14 mouse cellular contexts compared by ENCODE assay signal in genomic region chr16:94082960-94083847, GRCm38 (mm10). TPM values are rescaled to one million over a fixed set of nuclear protein-coding genes. Genes with fewer than 3 reads are reported as not detected.
DNase-seq lines count a peak whose midpoint lies in the region; ATAC-seq lines count a peak whose summit lies in the region.
"Had no signal": no experiment of that assay in that cellular context is flagged by ENCODE, and none has a peak within 500 bp of the region (broad histone marks: within the 10 kb centered on the region; RNA-seq: fewer than 3 reads in every experiment).

No protein-coding gene starts in this region.

- no peak overlapping the region for H3K4me3 ChIP-seq in hindbrain, embryonic 11.5 days (ENCODE audit: low read depth, low read length)
- H3K4me3 ChIP-seq in hindbrain, embryonic 16.5 days (ENCODE audit: low read length): no peak overlapping the region
- 0 out of 2 replicates have a peak overlapping the region, but pooled peaks have one; percentile 9 for H3K4me3 ChIP-seq in midbrain, embryonic 12.5 days
- H3K4me3 ChIP-seq in midbrain, embryonic 15.5 days: no peak overlapping the region
- peak overlapping the region; percentile 33 for H3K4me3 ChIP-seq in embryonic facial prominence, embryonic 10.5 days
- no peak overlapping the region for H3K4me3 ChIP-seq in neural tube, embryonic 11.5 days (ENCODE audit: low read depth, low read length)
- H3K4me3 ChIP-seq: megakaryocyte, embryonic 14.5 days had no signal

- H3K9me3 ChIP-seq in hindbrain, embryonic 11.5 days (ENCODE audit: control insufficient read depth, low read length): no peaks in the 10 kb centered on the region
- H3K9me3 ChIP-seq in hindbrain, embryonic 16.5 days (ENCODE audit: control insufficient read depth, low read length): no peaks in the 10 kb centered on the region
- no peaks in the 10 kb centered on the region for H3K9me3 ChIP-seq in midbrain, embryonic 12.5 days
- H3K9me3 ChIP-seq in midbrain, embryonic 15.5 days: no peaks in the 10 kb centered on the region
- H3K9me3 ChIP-seq in embryonic facial prominence, embryonic 10.5 days: no peaks in the 10 kb centered on the region
- no peaks in the 10 kb centered on the region for H3K9me3 ChIP-seq in neural tube, embryonic 11.5 days (ENCODE audit: control insufficient read depth, low read length)
- H3K9me3 ChIP-seq: heart, embryonic 15.5 days had no signal

- DNase-seq in hindbrain, embryonic 11.5 days (ENCODE audit: low spot score): peak; percentile 63
- DNase-seq in embryonic facial prominence, embryonic 10.5 days (ENCODE audit: low spot score): peak; percentile 66
- peak; percentile 47 for DNase-seq in neural tube, embryonic 11.5 days (ENCODE audit: low spot score)
- DNase-seq in left cerebral cortex, postnatal 4 days: no peak
- DNase-seq in testis, postnatal 10 days (ENCODE audit: low spot score): no peak
- DNase-seq: cerebellum, adult 9-10 months; gastrocnemius, postnatal 36 days; lung, embryonic 14.5 days; right cerebral cortex, adult 18-20 months had no signal

- no peak overlapping the region for H3K27ac ChIP-seq in hindbrain, embryonic 11.5 days (ENCODE audit: low read depth, low read length)
- H3K27ac ChIP-seq in hindbrain, embryonic 16.5 days (ENCODE audit: low read depth, low read length): no peak overlapping the region
- no peak overlapping the region for H3K27ac ChIP-seq in midbrain, embryonic 12.5 days (replicated peaks)
- H3K27ac ChIP-seq in midbrain, embryonic 15.5 days: no peak overlapping the region
- H3K27ac ChIP-seq in embryonic facial prominence, embryonic 10.5 days (replicated peaks): 0 out of 2 replicates have a peak overlapping the region, but pooled peaks have one; percentile 6
- H3K27ac ChIP-seq in neural tube, embryonic 11.5 days (ENCODE audit: low read depth, low read length): no peak overlapping the region
- H3K27ac ChIP-seq: heart, embryonic 15.5 days had no signal

- H3K27me3 ChIP-seq in hindbrain, embryonic 11.5 days (ENCODE audit: control insufficient read depth, insufficient read depth, low read length): peaks cover 94% of the 10 kb centered on the region
- H3K27me3 ChIP-seq in hindbrain, embryonic 16.5 days (replicated peaks; ENCODE audit: control insufficient read depth, insufficient read depth, low read length): peaks cover 66% of the 10 kb centered on the region
- peaks cover 96% of the 10 kb centered on the region for H3K27me3 ChIP-seq in midbrain, embryonic 12.5 days
- peaks cover 83% of the 10 kb centered on the region for H3K27me3 ChIP-seq in midbrain, embryonic 15.5 days (replicated peaks)
- peaks cover 100% of the 10 kb centered on the region for H3K27me3 ChIP-seq in embryonic facial prominence, embryonic 10.5 days (replicated peaks; ENCODE audit: low read depth, poor library complexity, severe bottlenecking)
- H3K27me3 ChIP-seq in neural tube, embryonic 11.5 days (ENCODE audit: control insufficient read depth, insufficient read depth, low read length): peaks cover 95% of the 10 kb centered on the region

- H3K4me1 ChIP-seq in hindbrain, embryonic 11.5 days (replicated peaks; ENCODE audit: control insufficient read depth, insufficient read depth, low read length): peaks cover 3% of the 10 kb centered on the region; the same call in 1 of the 2 replicates
- peaks cover 5% of the 10 kb centered on the region; the same call in 1 of the 2 replicates for H3K4me1 ChIP-seq in hindbrain, embryonic 16.5 days (ENCODE audit: control insufficient read depth, insufficient read depth, low read depth, low read length)
- peaks cover 30% of the 10 kb centered on the region for H3K4me1 ChIP-seq in midbrain, embryonic 12.5 days
- peaks cover 19% of the 10 kb centered on the region for H3K4me1 ChIP-seq in midbrain, embryonic 15.5 days
- peaks cover 52% of the 10 kb centered on the region for H3K4me1 ChIP-seq in embryonic facial prominence, embryonic 10.5 days
- peaks cover 12% of the 10 kb centered on the region for H3K4me1 ChIP-seq in neural tube, embryonic 11.5 days (ENCODE audit: control insufficient read depth, insufficient read depth, low read length)

- H3K4me2 ChIP-seq in hindbrain, embryonic 11.5 days (replicated peaks; ENCODE audit: low read depth, low read length): no peak overlapping the region
- H3K4me2 ChIP-seq in hindbrain, embryonic 16.5 days (ENCODE audit: low read length): no peak overlapping the region
- H3K4me2 ChIP-seq in midbrain, embryonic 12.5 days (replicated peaks): peak overlapping the region; percentile 25; the same call in 1 of the 2 replicates
- H3K4me2 ChIP-seq in midbrain, embryonic 15.5 days: no peak overlapping the region
- H3K4me2 ChIP-seq in neural tube, embryonic 11.5 days (ENCODE audit: low read depth): no peak overlapping the region
- H3K4me2 ChIP-seq: heart, embryonic 15.5 days; lung, embryonic 14.5 days had no signal

- H3K9ac ChIP-seq in hindbrain, embryonic 11.5 days (ENCODE audit: low read depth, low read length): no peak overlapping the region
- no peak overlapping the region for H3K9ac ChIP-seq in hindbrain, embryonic 16.5 days (ENCODE audit: low read depth, low read length)
- H3K9ac ChIP-seq in midbrain, embryonic 12.5 days (replicated peaks): no peak overlapping the region
- no peak overlapping the region for H3K9ac ChIP-seq in midbrain, embryonic 15.5 days
- no peak overlapping the region for H3K9ac ChIP-seq in neural tube, embryonic 11.5 days (ENCODE audit: low read length)
- H3K9ac ChIP-seq: heart, embryonic 15.5 days; lung, embryonic 14.5 days had no signal

- no peaks in the 10 kb centered on the region for H3K36me3 ChIP-seq in hindbrain, embryonic 11.5 days (ENCODE audit: control insufficient read depth, insufficient read depth, low read length)
- H3K36me3 ChIP-seq in hindbrain, embryonic 16.5 days (ENCODE audit: control insufficient read depth, insufficient read depth, low read length): no peaks in the 10 kb centered on the region
- no peaks in the 10 kb centered on the region for H3K36me3 ChIP-seq in midbrain, embryonic 12.5 days
- H3K36me3 ChIP-seq in midbrain, embryonic 15.5 days (replicated peaks): no peaks in the 10 kb centered on the region
- H3K36me3 ChIP-seq in embryonic facial prominence, embryonic 10.5 days (replicated peaks): no peaks in the 10 kb centered on the region
- no peaks in the 10 kb centered on the region for H3K36me3 ChIP-seq in neural tube, embryonic 11.5 days (ENCODE audit: control insufficient read depth, insufficient read depth, low read length)
- H3K36me3 ChIP-seq: heart, embryonic 15.5 days had no signal

- intact Hi-C loops in left cerebral cortex, postnatal 4 days (cut with DNase I): loop anchor here (10.0 kb wide), 1 partner anchor 172 kb away; no protein-coding TSS in a partner anchor

- no peak for ATAC-seq in hindbrain, embryonic 11.5 days (ENCODE audit: low FRiP score)
- no peak for ATAC-seq in hindbrain, embryonic 16.5 days
- no peak for ATAC-seq in midbrain, embryonic 12.5 days (ENCODE audit: low FRiP score, low read depth)
- ATAC-seq in midbrain, embryonic 15.5 days (replicated peaks): no peak
- ATAC-seq in neural tube, embryonic 11.5 days (ENCODE audit: insufficient read depth, low FRiP score, low TSS enrichment): no peak

- WGBS in hindbrain, embryonic 11.5 days: 2% methylated on average over 46 of the region's 46 CpGs
- under 1% methylated on average over 46 of the region's 46 CpGs for WGBS in hindbrain, embryonic 16.5 days
- under 1% methylated on average over 46 of the region's 46 CpGs for WGBS in midbrain, embryonic 12.5 days
- WGBS in midbrain, embryonic 15.5 days: 1% methylated on average over 46 of the region's 46 CpGs
- WGBS in embryonic facial prominence, embryonic 10.5 days: under 1% methylated on average over 46 of the region's 46 CpGs
- under 1% methylated on average over 46 of the region's 46 CpGs for WGBS in neural tube, embryonic 11.5 days

RNA-seq across cellular contexts. Expression of gene Sim2, which starts 1.5 kb away (rescaled TPM):
- 0.35 and 0.39 TPM in 2 replicates for polyA plus RNA-seq in hindbrain, embryonic 11.5 days (2014; fragmentation: Nextera tagmentation; extraction: Ambion mirVana)
- 0.10 TPM in 1 of 2 replicates, not detected in the other for polyA plus RNA-seq in hindbrain, embryonic 16.5 days (2015; fragmentation: Nextera tagmentation; extraction: Ambion mirVana)
- 0.83 and 2.0 TPM in 2 replicates for polyA plus RNA-seq in midbrain, embryonic 12.5 days (2016; fragmentation: Nextera tagmentation; extraction: Ambion mirVana)
- polyA plus RNA-seq in midbrain, embryonic 15.5 days (2015; fragmentation: Nextera tagmentation; extraction: Ambion mirVana): 0.06 and 0.25 TPM in 2 replicates
- polyA plus RNA-seq in embryonic facial prominence, embryonic 10.5 days (2016; fragmentation: Nextera tagmentation; extraction: Ambion mirVana): 0.87 and 1.5 TPM in 2 replicates
- 0.16 and 0.35 TPM in 2 replicates for polyA plus RNA-seq in neural tube, embryonic 11.5 days (2014; fragmentation: Nextera tagmentation; extraction: Ambion mirVana)
- under 1 TPM in 1 of 2 experiments, not detected in 1; 0.12 TPM for total RNA-seq in left cerebral cortex, postnatal 4 days (2021)

Comparison
In these comparisons a context has a peak if more than half of its experiments do, and no peak if none do; other contexts are left out.
1. H3K4me3 ChIP-seq: peak in midbrain, embryonic 12.5 days (single experiment) and embryonic facial prominence, embryonic 10.5 days (single experiment); none in hindbrain, embryonic 11.5 days (single experiment), hindbrain, embryonic 16.5 days (single experiment), midbrain, embryonic 15.5 days (single experiment) and neural tube, embryonic 11.5 days (single experiment).
2. DNase-seq: peak in hindbrain, embryonic 11.5 days (single experiment), embryonic facial prominence, embryonic 10.5 days (single experiment) and neural tube, embryonic 11.5 days (single experiment); none in left cerebral cortex, postnatal 4 days (single experiment) and testis, postnatal 10 days (single experiment).